Mouse (Mus musculus) thymus, postnatal 0 days (tissue): ENCODE data around the gene Wdr76. TPM values are rescaled to one million over a fixed set of nuclear protein-coding genes. Genes with fewer than 3 reads are reported as not detected.
"Not testable (repeated sequence)": the region's sequence is repeated elsewhere in the genome, so short reads cannot be mapped to it uniquely, and the experiment has no call there.

Source experiments
- DNase-seq: peaks from one replicate; pipeline ENCODE4 v3.0.0-alpha.2; 2015; ENCODE audit warnings: low spot score
- polyA plus RNA-seq: library from polyadenylated mRNA; unstranded; fragments of >200 nt; fragmentation: Nextera tagmentation; extraction: Ambion mirVana; gene quantifications from 2 replicates; pipeline ENCODE4 v1.2.1, GENCODE M21; 2015

The Wdr76 gene
- 21.5 and 23.5 TPM in 2 replicates for polyA plus RNA-seq

GRCm38 (mm10) chr2:121505942-121506882 is at the start of gene Wdr76, which contains the start of gene Mfap1a:
Gene Wdr76, plus strand, starts transcription at chr2:121506723.
Gene Mfap1a, minus strand, starts transcription at chr2:121506665.
- DNase-seq, result peak; percentile 93

DNA sequence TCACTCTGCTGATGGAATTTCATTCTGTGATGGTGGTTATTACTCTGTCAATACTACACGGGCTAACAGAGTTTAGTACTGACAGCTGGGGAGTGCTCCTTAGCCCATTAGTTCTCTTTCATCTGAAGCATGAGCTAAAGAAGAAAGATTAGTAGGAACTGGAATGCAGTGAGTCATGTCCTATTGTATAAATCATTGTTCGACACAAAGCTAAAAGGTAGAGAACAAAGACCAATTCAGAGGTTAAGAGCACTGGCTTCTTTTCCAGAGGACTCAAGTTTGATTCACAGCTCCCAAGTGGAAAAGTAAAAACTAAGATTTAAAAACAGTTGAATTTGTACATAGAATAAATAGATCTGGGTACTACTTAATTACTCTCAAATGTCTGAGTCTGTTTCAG is 46.5 kb upstream of the Wdr76 start:
- DNase-seq, result no peak

DNA sequence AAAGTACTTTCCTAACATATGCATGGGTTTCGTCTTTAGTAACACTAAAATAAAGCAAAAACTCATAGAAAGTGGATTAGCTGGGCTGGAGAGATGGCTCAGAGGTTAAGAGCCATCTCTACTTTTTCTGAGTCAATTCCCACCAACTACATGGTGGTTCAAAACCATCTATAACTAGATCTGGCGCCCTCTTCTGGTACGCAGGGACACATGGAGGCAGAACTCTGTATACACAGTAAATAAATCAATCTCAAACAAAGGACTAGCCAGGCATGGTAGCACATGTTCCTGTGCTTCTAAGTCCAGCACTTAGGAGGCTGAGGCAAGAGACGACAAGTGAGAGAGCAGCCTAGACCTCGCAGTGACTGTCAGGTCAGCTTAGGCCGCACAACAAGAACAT is 37.5 kb upstream of the Wdr76 start:
- not testable (repeated sequence) for DNase-seq

DNA sequence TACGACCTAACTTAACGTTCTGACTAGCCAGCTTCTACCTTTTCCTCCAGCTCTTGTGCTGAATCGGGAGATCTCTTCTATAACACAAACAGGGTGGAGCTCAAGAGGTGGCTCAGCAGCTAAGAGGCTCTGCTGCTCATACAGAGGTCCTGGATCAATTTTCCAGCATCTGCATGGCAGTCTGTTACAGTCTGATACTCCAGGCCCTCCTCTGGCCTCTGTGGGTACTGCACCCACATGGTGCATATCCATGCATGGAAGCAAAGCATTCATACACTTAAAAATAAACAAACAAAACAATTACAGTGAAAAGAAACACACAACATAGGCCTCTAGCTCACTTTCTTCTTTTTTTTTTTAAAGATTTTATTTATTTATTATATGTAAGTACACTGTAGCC is 33.7 kb upstream of the Wdr76 start:
- DNase-seq, result not testable (repeated sequence)

DNA sequence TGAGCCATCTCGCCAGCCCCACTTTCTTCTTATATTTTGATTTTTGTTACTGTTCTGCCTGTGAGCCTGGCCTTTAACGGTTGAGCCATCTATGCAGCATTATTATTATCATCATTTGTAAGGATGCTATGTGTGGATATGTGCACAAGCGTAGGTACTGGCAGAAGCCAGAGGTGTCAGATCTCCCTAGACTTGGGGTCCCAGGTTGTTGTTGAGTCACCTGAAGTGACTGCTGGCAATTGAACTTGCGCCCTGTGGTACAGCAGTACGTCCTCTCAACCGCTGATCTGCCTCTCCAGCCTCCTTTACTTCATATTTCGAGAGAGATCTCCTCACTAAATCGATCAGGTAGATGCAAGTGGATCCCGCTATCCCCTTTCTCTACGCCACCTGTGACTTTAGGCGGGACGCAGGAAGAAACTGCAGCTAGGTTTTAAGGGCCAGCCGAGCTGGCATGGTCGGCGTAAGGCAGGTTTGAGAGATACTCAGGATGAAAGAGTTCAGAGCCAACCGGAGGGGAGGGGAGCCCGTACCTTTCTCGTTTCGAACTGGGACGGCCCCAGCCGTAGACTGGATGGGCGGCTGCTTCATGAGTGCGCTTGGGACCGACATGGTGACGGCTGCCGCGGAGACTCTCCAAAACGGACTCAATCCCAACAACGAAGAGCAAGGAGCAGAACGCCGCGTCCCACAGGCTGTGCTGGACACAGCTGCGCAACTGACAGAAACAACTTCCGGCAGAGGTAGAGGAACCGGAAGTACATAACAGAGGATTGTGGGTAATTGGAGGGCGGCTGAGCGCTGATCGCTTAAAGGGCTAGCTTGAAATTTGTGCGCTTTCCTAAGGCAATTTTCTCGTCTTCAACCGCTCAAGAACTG is 33.0 kb upstream of the Wdr76 start, which contains the start of gene Mfap1b:
TSS of gene Mfap1b (minus strand) at position 767 of the 879 bp plus-strand sequence.
- peak; percentile 89 for DNase-seq

- DNase-seq, result no peak
Observed at GRCm38 (mm10) chr2:121474180-121474535, 32.4 kb upstream of the Wdr76 start.

DNA sequence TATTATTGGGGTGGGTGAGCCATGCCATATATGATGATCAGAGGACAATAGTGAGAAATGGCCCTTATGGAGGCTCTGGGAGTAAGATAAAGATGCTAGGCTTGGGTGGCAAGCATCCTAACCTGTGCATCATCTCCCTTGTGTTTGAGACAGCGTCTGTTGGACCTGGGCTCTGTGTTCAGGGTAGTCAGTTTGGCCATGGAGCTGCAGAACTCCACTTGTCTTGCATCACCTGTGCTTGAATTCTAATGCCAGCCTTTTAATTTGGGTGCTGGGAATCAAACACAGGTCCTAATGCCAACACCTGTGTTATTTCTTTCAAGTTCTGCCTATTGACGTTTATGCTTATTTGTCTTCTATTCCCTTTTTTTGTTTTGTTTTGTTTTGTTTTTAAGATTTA is 31.2 kb upstream of the Wdr76 start:
- DNase-seq, result not testable (repeated sequence)

GRCm38 (mm10) chr2:121477491-121478266 is 28.8 kb upstream of the Wdr76 start:
- DNase-seq, result no peak

- peak; percentile 52 for DNase-seq
Observed at GRCm38 (mm10) chr2:121480498-121480897, 26.0 kb upstream of the Wdr76 start.

- not testable (repeated sequence) for DNase-seq
Observed at GRCm38 (mm10) chr2:121480916-121481315, 25.6 kb upstream of the Wdr76 start.

GRCm38 (mm10) chr2:121483576-121483975 is 22.9 kb upstream of the Wdr76 start:
- DNase-seq, result no peak

GRCm38 (mm10) chr2:121484403-121484802 is 22.1 kb upstream of the Wdr76 start:
- DNase-seq, result not testable (repeated sequence)

DNA sequence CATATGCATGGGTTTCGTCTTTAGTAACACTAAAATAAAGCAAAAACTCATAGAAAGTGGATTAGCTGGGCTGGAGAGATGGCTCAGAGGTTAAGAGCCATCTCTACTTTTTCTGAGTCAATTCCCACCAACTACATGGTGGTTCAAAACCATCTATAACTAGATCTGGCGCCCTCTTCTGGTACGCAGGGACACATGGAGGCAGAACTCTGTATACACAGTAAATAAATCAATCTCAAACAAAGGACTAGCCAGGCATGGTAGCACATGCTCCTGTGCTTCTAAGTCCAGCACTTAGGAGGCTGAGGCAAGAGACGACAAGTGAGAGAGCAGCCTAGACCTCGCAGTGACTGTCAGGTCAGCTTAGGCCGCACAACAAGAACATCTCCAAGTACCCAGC is 5.0 kb upstream of the Wdr76 start:
- not testable (repeated sequence) for DNase-seq

GRCm38 (mm10) chr2:121507173-121507950 is 839 bp downstream of the Wdr76 start:
- DNase-seq, result no peak

DNA sequence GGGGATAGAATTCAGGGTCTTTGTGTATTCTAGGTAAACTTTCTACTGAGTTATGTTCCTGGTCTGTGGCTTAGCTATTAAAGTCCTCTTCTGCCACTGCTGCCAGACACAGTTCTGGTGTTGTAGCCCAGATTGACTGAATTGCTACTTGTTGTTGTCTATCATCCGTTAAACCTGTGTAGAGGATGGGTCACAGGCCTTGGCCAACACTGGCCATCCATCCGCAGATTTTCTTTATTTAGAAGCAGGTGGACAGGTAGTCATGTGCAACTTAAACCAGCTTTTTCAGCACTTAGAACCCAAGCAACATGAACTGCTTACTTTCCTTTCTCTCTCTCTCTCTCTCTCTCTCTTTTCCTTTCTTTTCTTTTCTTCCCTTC is 1.4 kb downstream of the Wdr76 start:
- no peak for DNase-seq

- peak; percentile 52 for DNase-seq
Observed at GRCm38 (mm10) chr2:121509584-121509983, 3.1 kb downstream of the Wdr76 start.

DNA sequence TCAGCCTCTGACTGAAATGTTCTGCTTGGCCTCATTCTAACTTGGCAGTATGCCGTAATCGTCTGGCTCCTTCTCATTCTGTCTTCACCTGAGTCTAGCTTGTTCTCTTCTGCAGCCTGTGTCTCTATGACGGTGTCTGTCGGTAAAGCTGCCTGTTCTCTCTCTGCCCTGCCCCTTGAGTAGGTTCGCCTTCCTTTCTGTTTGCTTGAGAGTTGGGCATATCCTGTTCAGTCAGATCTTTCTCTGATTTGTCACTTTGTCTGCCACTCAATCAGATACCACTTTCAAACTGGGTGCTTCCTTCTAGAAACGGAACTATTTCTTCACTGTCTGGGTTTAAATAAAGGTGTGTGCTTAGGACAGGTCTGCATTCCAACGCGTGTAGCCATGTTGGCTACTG is 4.9 kb downstream of the Wdr76 start:
- DNase-seq, result peak; percentile 44

DNA sequence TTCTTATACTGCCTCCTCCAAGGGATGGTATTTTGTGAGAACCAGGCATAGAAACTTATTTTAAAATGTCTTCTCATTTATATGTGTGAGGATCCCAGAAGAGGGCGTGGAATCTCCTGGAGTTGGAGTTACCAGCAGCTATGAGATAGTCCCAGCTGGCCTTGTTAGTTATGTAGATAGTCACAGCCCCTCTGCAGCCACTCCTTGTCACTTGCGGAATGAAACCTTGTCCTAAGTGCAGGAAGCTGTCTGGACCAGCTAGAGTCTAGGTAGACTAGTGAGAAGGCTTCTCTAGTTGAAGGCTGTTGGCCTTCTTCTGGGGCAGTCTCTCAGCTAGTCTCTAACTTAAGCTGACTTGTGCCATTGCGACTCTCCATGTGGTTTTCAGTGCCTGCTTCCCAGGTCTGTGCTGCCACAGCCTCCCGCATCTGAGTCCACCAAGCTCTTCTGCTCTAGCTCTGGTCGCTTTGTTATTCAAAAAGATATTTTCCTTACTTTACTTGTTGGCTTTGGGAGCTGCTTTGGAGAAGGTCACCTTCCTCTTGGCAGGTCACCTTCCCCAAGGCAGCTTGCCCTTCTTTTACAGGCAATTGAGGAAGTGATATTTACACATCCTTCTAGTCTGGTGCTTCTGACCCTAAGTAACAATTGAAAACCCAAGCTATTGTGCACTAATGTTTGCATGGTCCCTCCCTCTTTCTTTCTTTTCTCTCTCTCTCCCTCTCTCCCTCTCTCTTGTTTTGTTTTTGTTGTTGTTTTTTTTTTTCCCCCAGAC is 6.7 kb downstream of the Wdr76 start:
- DNase-seq, result not testable (repeated sequence)

DNA sequence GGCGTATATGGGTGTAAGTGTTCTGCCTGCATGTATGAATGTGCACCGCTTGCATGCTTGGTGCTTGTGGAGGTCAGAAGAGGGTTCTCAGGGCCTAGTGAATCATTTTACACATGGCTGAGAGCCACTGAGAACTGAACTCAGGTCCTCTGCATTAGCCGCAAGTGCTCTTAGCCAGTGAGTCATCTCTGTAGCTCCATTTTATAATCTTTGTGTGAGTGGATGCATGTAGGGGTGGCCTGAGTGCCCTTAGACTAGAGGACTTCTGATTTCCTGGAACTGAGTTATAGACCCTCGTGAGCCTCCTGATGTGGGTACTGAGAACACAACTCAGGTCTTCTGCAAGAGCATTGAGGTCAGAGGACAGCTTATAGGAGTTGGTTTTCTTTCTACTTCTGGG is 7.7 kb downstream of the Wdr76 start:
- no peak for DNase-seq
